Mouse (Mus musculus): Measurements from ENCODE around the gene Gimap7. TPM values are rescaled to one million over a fixed set of nuclear protein-coding genes. Genes with fewer than 3 reads are reported as not detected.

Gimap7 gene
- total RNA-seq, 2 experiments from 2014 or later = not detected

GRCm38 (mm10) chr6:48689320-48689719, 29.1 kb upstream of the Gimap7 start:
- no peak for DNase-seq (ENCODE audit: low spot score in 2 of 2)

- DNase-seq (ENCODE audit: low spot score in 2 of 2) = no peak
Observed at GRCm38 (mm10) chr6:48692962-48693361, 25.5 kb upstream of the Gimap7 start.

GRCm38 (mm10) chr6:48696830-48697554, 21.4 kb upstream of the Gimap7 start:
- no peak for DNase-seq (ENCODE audit: low spot score in 2 of 2)

GRCm38 (mm10) chr6:48697555-48697930, 20.9 kb upstream of the Gimap7 start:
- no peak for DNase-seq (ENCODE audit: low spot score in 2 of 2)

- no peak for DNase-seq (ENCODE audit: low spot score in 2 of 2)
Observed at GRCm38 (mm10) chr6:48698066-48698856, 20.2 kb upstream of the Gimap7 start.

GRCm38 (mm10) chr6:48698888-48699287, 19.5 kb upstream of the Gimap7 start:
- no peak for DNase-seq (ENCODE audit: low spot score in 2 of 2)

- DNase-seq (ENCODE audit: low spot score in 2 of 2) = no peak
Observed at GRCm38 (mm10) chr6:48700251-48701075, 18.0 kb upstream of the Gimap7 start.

- no peak for DNase-seq (ENCODE audit: low spot score in 2 of 2)
Observed at GRCm38 (mm10) chr6:48702146-48702545, 16.3 kb upstream of the Gimap7 start.

- DNase-seq (ENCODE audit: low spot score in 2 of 2) = no peak
Observed at GRCm38 (mm10) chr6:48702601-48703000, 15.8 kb upstream of the Gimap7 start.

GRCm38 (mm10) chr6:48704146-48704545, 14.3 kb upstream of the Gimap7 start:
- DNase-seq (ENCODE audit: low spot score in 2 of 2) = no peak

- DNase-seq (ENCODE audit: low spot score in 2 of 2) = no peak
Observed at GRCm38 (mm10) chr6:48706130-48706529, 12.3 kb upstream of the Gimap7 start.

GRCm38 (mm10) chr6:48720326-48720725, 1.9 kb downstream of the Gimap7 start:
- no peak for DNase-seq (ENCODE audit: low spot score in 2 of 2)

GRCm38 (mm10) chr6:48723468-48723867, 5.0 kb downstream of the Gimap7 start:
- DNase-seq (ENCODE audit: low spot score in 2 of 2) = no peak

GRCm38 (mm10) chr6:48725476-48725875, 7.1 kb downstream of the Gimap7 start:
- DNase-seq (ENCODE audit: low spot score in 2 of 2) = no peak

GRCm38 (mm10) chr6:48727761-48728160, 9.3 kb downstream of the Gimap7 start:
- no peak for DNase-seq (ENCODE audit: low spot score in 2 of 2)

- DNase-seq (ENCODE audit: low spot score in 2 of 2) = no peak
Observed at GRCm38 (mm10) chr6:48732864-48733304, 14.5 kb downstream of the Gimap7 start.

- DNase-seq (ENCODE audit: low spot score in 2 of 2) = no peak
Observed at GRCm38 (mm10) chr6:48733660-48734059, 15.2 kb downstream of the Gimap7 start.

- no peak for DNase-seq (ENCODE audit: low spot score in 2 of 2)
Observed at GRCm38 (mm10) chr6:48737053-48737452, 18.6 kb downstream of the Gimap7 start.

- DNase-seq (ENCODE audit: low spot score in 2 of 2) = no peak
Observed at GRCm38 (mm10) chr6:48737688-48738087, 19.3 kb downstream of the Gimap7 start.

GRCm38 (mm10) chr6:48738961-48739779, 20.7 kb downstream of the Gimap7 start, which contains the start of gene Gimap1:
Gimap1 (plus strand) TSS chr6:48739054.
- no peak for DNase-seq (ENCODE audit: low spot score in 2 of 2)

GRCm38 (mm10) chr6:48739780-48740055, 21.3 kb downstream of the Gimap7 start:
- DNase-seq (ENCODE audit: low spot score in 2 of 2) = no peak
